Mouse (Mus musculus): ENCODE measurements around the gene Olfr1241.

The Olfr1241 gene

DNA sequence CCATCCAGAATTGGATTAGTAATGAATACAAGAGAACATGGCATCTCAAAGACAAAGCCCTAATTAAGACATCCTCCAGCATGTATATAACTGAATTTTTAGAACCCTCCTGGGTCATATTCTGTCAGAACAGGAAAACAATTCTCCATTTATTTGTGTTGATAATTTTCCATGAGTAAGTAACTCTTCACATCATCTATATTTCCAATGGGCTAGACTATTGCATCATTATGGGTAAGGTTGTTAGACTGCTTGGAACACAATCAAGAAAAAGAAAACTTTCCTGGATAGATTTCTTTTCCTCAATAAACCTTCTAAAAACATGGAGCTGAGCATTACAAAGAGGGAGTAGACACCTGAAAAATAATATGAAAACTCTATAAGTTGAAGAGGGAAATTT is at the start of gene Olfr1241:
Olfr1241 (minus strand) TSS at position 101 of the 400 bp plus-strand sequence.
- DNase-seq, result no peak

- no peak for DNase-seq
These were observed 44.5 kb upstream of the Olfr1241 start, which contains the start of gene Olfr1243 for GRCm38 (mm10) chr2:89531387-89531786. Gene Olfr1243 (minus strand): TSS chr2:89531487.

DNA sequence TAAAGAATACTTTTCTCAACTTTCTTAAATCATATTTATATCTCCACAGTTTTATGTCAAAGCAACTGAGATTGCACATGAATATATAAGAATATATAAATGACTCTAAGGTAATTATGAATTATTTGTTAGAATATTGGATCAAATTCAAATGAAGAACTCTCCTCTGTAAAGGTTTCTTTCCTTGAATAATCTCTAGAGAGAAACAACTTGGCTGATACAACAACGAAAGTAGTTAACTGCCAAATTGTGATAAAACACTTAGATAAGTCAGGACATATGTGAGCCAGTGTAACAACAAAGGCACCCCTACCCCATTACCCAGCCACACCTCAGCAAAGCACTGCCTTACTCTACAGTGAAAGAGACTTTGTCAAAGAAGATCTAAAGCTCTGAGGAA is 11.3 kb upstream of the Olfr1241 start, which contains the start of gene Olfr1242:
Olfr1242 (minus strand) TSS at position 101 of the 400 bp plus-strand sequence.
- DNase-seq, result no peak

DNA sequence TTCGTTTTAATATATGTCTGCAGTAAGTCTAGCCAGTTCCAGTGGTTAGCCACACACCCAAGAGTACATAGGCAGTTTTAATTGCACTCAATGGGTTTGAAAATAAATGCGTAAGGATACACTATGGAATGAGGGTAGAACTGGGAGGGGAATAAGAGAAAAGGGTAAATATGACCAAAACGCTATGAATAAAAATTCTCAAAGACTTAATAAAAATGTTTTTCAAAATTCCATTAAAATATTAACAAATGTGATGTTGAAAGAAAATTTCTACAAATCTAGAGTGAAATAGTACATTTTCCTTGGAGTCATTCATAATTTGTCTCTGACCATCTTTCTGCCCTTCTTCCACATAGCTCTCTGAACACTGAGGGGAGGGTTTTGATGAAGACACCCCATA is 44.0 kb downstream of the Olfr1241 start, which contains the start of gene Olfr1240:
Olfr1240 (minus strand) TSS at position 101 of the 400 bp plus-strand sequence.
- DNase-seq, result no peak
